Mouse (Mus musculus): ENCODE results near the gene Hpse. TPM values are rescaled to one million over a fixed set of nuclear protein-coding genes. Genes with fewer than 3 reads are reported as not detected.

Gene Hpse
- polyA plus RNA-seq, 1 experiment from 2014 or later = 4.0 TPM

GRCm38 (mm10) chr5:100671897-100672296 is 47.6 kb downstream of the Hpse start:
- Histone ChIP-seq H3K4me3 (ENCODE audit: low read length) (no peak overlapping the region), H3K9ac (replicated peaks; ENCODE audit: low read length) (no peak overlapping the region), H3K9me3 (ENCODE audit: low read length) (no peaks in the 10 kb centered on the region), H3K4me2 (replicated peaks; ENCODE audit: low read depth, low read length) (no peak overlapping the region), H3K27me3 (ENCODE audit: insufficient read depth, low read length) (no peaks in the 10 kb centered on the region), H3K4me1 (ENCODE audit: insufficient read depth, low read length) (peaks cover 22% of the 10 kb centered on the region), H3K36me3 (ENCODE audit: insufficient read depth, low read length) (peaks cover 3% of the 10 kb centered on the region; the same call in 1 of the 2 replicates), H3K27ac (ENCODE audit: low read length) (no peak overlapping the region)
- 73% methylated on average over 3 of the region's 3 CpGs for WGBS
- no peak for ATAC-seq (ENCODE audit: low FRiP score, low TSS enrichment)

- Histone ChIP-seq H3K4me2 (replicated peaks; ENCODE audit: low read depth, low read length) (no peak overlapping the region), H3K36me3 (ENCODE audit: insufficient read depth, low read length) (peaks cover 3% of the 10 kb centered on the region), H3K4me1 (ENCODE audit: insufficient read depth, low read length) (peaks cover 22% of the 10 kb centered on the region)
Observed at GRCm38 (mm10) chr5:100671398-100671797, 48.1 kb downstream of the Hpse start.

GRCm38 (mm10) chr5:100666965-100667364 is 52.6 kb downstream of the Hpse start:
- no peak for ATAC-seq (ENCODE audit: low FRiP score, low TSS enrichment)
- H3K36me3 ChIP-seq (ENCODE audit: insufficient read depth, low read length) = peaks cover 24% of the 10 kb centered on the region
- no peaks in the 10 kb centered on the region for H3K27me3 ChIP-seq (ENCODE audit: insufficient read depth, low read length)
- no peak overlapping the region for H3K9ac ChIP-seq (replicated peaks; ENCODE audit: low read length)
- no peak overlapping the region for H3K4me3 ChIP-seq (ENCODE audit: low read length)
- H3K4me1 ChIP-seq (ENCODE audit: insufficient read depth, low read length) = peaks cover 2% of the 10 kb centered on the region; the same call in 1 of the 2 replicates
- H3K9me3 ChIP-seq (ENCODE audit: low read length) = no peaks in the 10 kb centered on the region
- no peak overlapping the region for H3K27ac ChIP-seq (ENCODE audit: low read length)
- WGBS = 83% methylated on average over 1 of the region's 1 CpGs
- no peak overlapping the region for H3K4me2 ChIP-seq (replicated peaks; ENCODE audit: low read depth, low read length)

More at GRCm38 (mm10) chr5:100671398-100671797, 48.1 kb downstream of the Hpse start:
- no peak overlapping the region for H3K9ac ChIP-seq (replicated peaks; ENCODE audit: low read length)
- 34% methylated on average over 5 of the region's 5 CpGs for WGBS
- H3K27ac ChIP-seq (ENCODE audit: low read length) = no peak overlapping the region
- no peak overlapping the region for H3K4me3 ChIP-seq (ENCODE audit: low read length)
- no peaks in the 10 kb centered on the region for H3K27me3 ChIP-seq (ENCODE audit: insufficient read depth, low read length)
- no peak for ATAC-seq (ENCODE audit: low FRiP score, low TSS enrichment)
- H3K9me3 ChIP-seq (ENCODE audit: low read length) = no peaks in the 10 kb centered on the region

GRCm38 (mm10) chr5:100663854-100664253 is 55.7 kb downstream of the Hpse start:
- H3K4me2 ChIP-seq (replicated peaks; ENCODE audit: low read depth, low read length) = no peak overlapping the region
- 44% methylated on average over 5 of the region's 5 CpGs for WGBS
- H3K27ac ChIP-seq (ENCODE audit: low read length) = no peak overlapping the region
- H3K9ac ChIP-seq (replicated peaks; ENCODE audit: low read length) = no peak overlapping the region
- no peaks in the 10 kb centered on the region for H3K4me1 ChIP-seq (ENCODE audit: insufficient read depth, low read length)
- peak; percentile 19; the same call in 1 of the 2 replicates for ATAC-seq (ENCODE audit: low FRiP score, low TSS enrichment)
- H3K36me3 ChIP-seq (ENCODE audit: insufficient read depth, low read length) = peaks cover 46% of the 10 kb centered on the region
- H3K4me3 ChIP-seq (ENCODE audit: low read length) = no peak overlapping the region
- H3K9me3 ChIP-seq (ENCODE audit: low read length) = no peaks in the 10 kb centered on the region
- H3K27me3 ChIP-seq (ENCODE audit: insufficient read depth, low read length) = no peaks in the 10 kb centered on the region

GRCm38 (mm10) chr5:100663011-100663410 is 56.5 kb downstream of the Hpse start:
- Histone ChIP-seq H3K4me2 (replicated peaks; ENCODE audit: low read depth, low read length) (no peak overlapping the region), H3K9ac (replicated peaks; ENCODE audit: low read length) (no peak overlapping the region), H3K27me3 (ENCODE audit: insufficient read depth, low read length) (no peaks in the 10 kb centered on the region), H3K36me3 (ENCODE audit: insufficient read depth, low read length) (peaks cover 48% of the 10 kb centered on the region), H3K27ac (ENCODE audit: low read length) (no peak overlapping the region), H3K4me1 (ENCODE audit: insufficient read depth, low read length) (no peaks in the 10 kb centered on the region), H3K4me3 (ENCODE audit: low read length) (no peak overlapping the region), H3K9me3 (ENCODE audit: low read length) (no peaks in the 10 kb centered on the region)
- no peak for ATAC-seq (ENCODE audit: low FRiP score, low TSS enrichment)
- WGBS = 90% methylated on average over 6 of the region's 6 CpGs

GRCm38 (mm10) chr5:100658460-100658859 is 61.1 kb downstream of the Hpse start:
- Histone ChIP-seq H3K36me3 (ENCODE audit: insufficient read depth, low read length) (peaks cover 76% of the 10 kb centered on the region), H3K4me1 (ENCODE audit: insufficient read depth, low read length) (no peaks in the 10 kb centered on the region), H3K4me3 (ENCODE audit: low read length) (no peak overlapping the region), H3K27ac (ENCODE audit: low read length) (no peak overlapping the region), H3K9ac (replicated peaks; ENCODE audit: low read length) (no peak overlapping the region), H3K4me2 (replicated peaks; ENCODE audit: low read depth, low read length) (no peak overlapping the region), H3K27me3 (ENCODE audit: insufficient read depth, low read length) (no peaks in the 10 kb centered on the region), H3K9me3 (ENCODE audit: low read length) (no peaks in the 10 kb centered on the region)
- ATAC-seq (ENCODE audit: low FRiP score, low TSS enrichment) = no peak
- WGBS = 73% methylated on average over 6 of the region's 6 CpGs

- Histone ChIP-seq H3K4me3 (ENCODE audit: low read length) (no peak overlapping the region), H3K9me3 (ENCODE audit: low read length) (no peaks in the 10 kb centered on the region), H3K27ac (ENCODE audit: low read length) (no peak overlapping the region), H3K4me1 (ENCODE audit: insufficient read depth, low read length) (no peaks in the 10 kb centered on the region), H3K9ac (replicated peaks; ENCODE audit: low read length) (no peak overlapping the region), H3K36me3 (ENCODE audit: insufficient read depth, low read length) (peaks cover 62% of the 10 kb centered on the region), H3K27me3 (ENCODE audit: insufficient read depth, low read length) (no peaks in the 10 kb centered on the region), H3K4me2 (replicated peaks; ENCODE audit: low read depth, low read length) (no peak overlapping the region)
- whole genome bisulfite sequencing = 92% methylated on average over 6 of the region's 6 CpGs
- no peak for ATAC-seq (ENCODE audit: low FRiP score, low TSS enrichment)
Observed at GRCm38 (mm10) chr5:100656352-100656751, 63.2 kb downstream of the Hpse start.

GRCm38 (mm10) chr5:100652327-100652726 is 67.2 kb downstream of the Hpse start:
- ATAC-seq (ENCODE audit: low FRiP score, low TSS enrichment) = no peak
- WGBS = 81% methylated on average over 9 of the region's 9 CpGs
- no peaks in the 10 kb centered on the region for H3K4me1 ChIP-seq (ENCODE audit: insufficient read depth, low read length)

GRCm38 (mm10) chr5:100651486-100651885 is 68.0 kb downstream of the Hpse start:
- no peak for ATAC-seq (ENCODE audit: low FRiP score, low TSS enrichment)
- H3K9ac ChIP-seq (replicated peaks; ENCODE audit: low read length) = no peak overlapping the region
- no peaks in the 10 kb centered on the region for H3K4me1 ChIP-seq (ENCODE audit: insufficient read depth, low read length)

More at GRCm38 (mm10) chr5:100652327-100652726, 67.2 kb downstream of the Hpse start:
- no peak overlapping the region for H3K27ac ChIP-seq (ENCODE audit: low read length)
- H3K9ac ChIP-seq (replicated peaks; ENCODE audit: low read length) = no peak overlapping the region
- no peak overlapping the region for H3K4me2 ChIP-seq (replicated peaks; ENCODE audit: low read depth, low read length)
- H3K9me3 ChIP-seq (ENCODE audit: low read length) = no peaks in the 10 kb centered on the region
- peaks cover 34% of the 10 kb centered on the region for H3K36me3 ChIP-seq (ENCODE audit: insufficient read depth, low read length)
- H3K4me3 ChIP-seq (ENCODE audit: low read length) = no peak overlapping the region
- no peaks in the 10 kb centered on the region for H3K27me3 ChIP-seq (ENCODE audit: insufficient read depth, low read length)

GRCm38 (mm10) chr5:100650969-100651368 is 68.5 kb downstream of the Hpse start:
- no peak overlapping the region for H3K4me3 ChIP-seq (ENCODE audit: low read length)
- ATAC-seq (ENCODE audit: low FRiP score, low TSS enrichment) = no peak
- WGBS = 79% methylated on average over 7 of the region's 7 CpGs
- H3K4me1 ChIP-seq (ENCODE audit: insufficient read depth, low read length) = no peaks in the 10 kb centered on the region
- H3K27ac ChIP-seq (ENCODE audit: low read length) = no peak overlapping the region
- H3K36me3 ChIP-seq (ENCODE audit: insufficient read depth, low read length) = peaks cover 23% of the 10 kb centered on the region
- no peak overlapping the region for H3K4me2 ChIP-seq (replicated peaks; ENCODE audit: low read depth, low read length)
- H3K27me3 ChIP-seq (ENCODE audit: insufficient read depth, low read length) = no peaks in the 10 kb centered on the region
- no peak overlapping the region for H3K9ac ChIP-seq (replicated peaks; ENCODE audit: low read length)
- no peaks in the 10 kb centered on the region for H3K9me3 ChIP-seq (ENCODE audit: low read length)

More at GRCm38 (mm10) chr5:100651486-100651885, 68.0 kb downstream of the Hpse start:
- Histone ChIP-seq H3K4me3 (ENCODE audit: low read length) (no peak overlapping the region), H3K9me3 (ENCODE audit: low read length) (no peaks in the 10 kb centered on the region), H3K27me3 (ENCODE audit: insufficient read depth, low read length) (no peaks in the 10 kb centered on the region), H3K36me3 (ENCODE audit: insufficient read depth, low read length) (peaks cover 27% of the 10 kb centered on the region), H3K27ac (ENCODE audit: low read length) (no peak overlapping the region), H3K4me2 (replicated peaks; ENCODE audit: low read depth, low read length) (no peak overlapping the region)
- 70% methylated on average over 10 of the region's 10 CpGs for WGBS
